Mouse (Mus musculus): ENCODE measurements at regions not wholly inside any gene's neighbourhood (a gene's known extent, or its start where the extent isn't known, plus 50 kb on each side); places are given as distances from the start of the nearest gene placed in this dataset.

- no peak for TF ChIP-seq CTCF (IDR thresholded peaks at IDR 0.05; ENCODE audit: low read depth, low read length)
- no peak for TF ChIP-seq POLR2AphosphoS5 (IDR thresholded peaks at IDR 0.05; ENCODE audit: insufficient replicate concordance, low read depth, low read length)
- no peak for TF ChIP-seq TAL1 (conservative IDR thresholded peaks at IDR 0.05; ENCODE audit: low read depth, low read length)
- TF ChIP-seq GATA1 (IDR thresholded peaks at IDR 0.05; ENCODE audit: borderline replicate concordance, low read length) = no peak
- TF ChIP-seq GATA2 (IDR thresholded peaks at IDR 0.05; ENCODE audit: borderline replicate concordance, low read depth, low read length) = no peak
Measured at GRCm38 (mm10) chr13:115843121-115843520, 466.4 kb downstream of the Isl1 start.

Measured in G1E (cell line).